1 mouse cellular context compared by ENCODE assay signal in genomic region chr7:142486751-142487162, GRCm38 (mm10).
TF ChIP-seq lines count a peak whose summit lies in the region.

No protein-coding gene starts in this region.

TF ChIP-seq in CH12.LX, 34 proteins besides CTCF, POLR2A, EP300 and RAD21 (continued from another document):
- TF ChIP-seq MXI1 (IDR thresholded peaks at IDR 0.05; ENCODE audit: low read depth, low read length) (no peak), USF2 (conservative IDR thresholded peaks at IDR 0.05; ENCODE audit: low read depth, low read length) (no peak), MAZ (IDR thresholded peaks at IDR 0.05; ENCODE audit: low read depth, low read length) (no peak), GABPA (IDR thresholded peaks at IDR 0.05; ENCODE audit: insufficient replicate concordance, low read depth, low read length) (no peak), POLR2AphosphoS2 (IDR thresholded peaks at IDR 0.05; ENCODE audit: low read depth, low read length) (no peak), JUND (conservative IDR thresholded peaks at IDR 0.05; ENCODE audit: low read depth, low read length) (no peak), PAX5 (IDR thresholded peaks at IDR 0.05; ENCODE audit: low read length) (no peak), ZMIZ1 (IDR thresholded peaks at IDR 0.05; ENCODE audit: low read depth, low read length) (no peak), KAT2A (IDR thresholded peaks at IDR 0.05; ENCODE audit: insufficient replicate concordance, low read length) (no peak), SMC3 (IDR thresholded peaks at IDR 0.05; ENCODE audit: low read depth, low read length) (no peak), TBP (conservative IDR thresholded peaks at IDR 0.05; ENCODE audit: low read depth, low read length) (no peak), NRF1 (IDR thresholded peaks at IDR 0.05; ENCODE audit: low read depth, low read length) (no peak), HCFC1 (IDR thresholded peaks at IDR 0.05; ENCODE audit: low read depth, low read length) (no peak), ZNF384 (IDR thresholded peaks at IDR 0.05; ENCODE audit: low read depth, low read length) (no peak), ZKSCAN1 (IDR thresholded peaks at IDR 0.05; ENCODE audit: borderline replicate concordance, low read depth, low read length) (no peak), ELF1 (IDR thresholded peaks at IDR 0.05; ENCODE audit: low read depth, low read length) (no peak)
TF ChIP-seq in CH12.LX: peak in this region for 0.
